Mouse (Mus musculus): Measurements from ENCODE around the gene Nudt8.
"Not testable (repeated sequence)": the region's sequence is repeated elsewhere in the genome, so short reads cannot be mapped to it uniquely, and the experiment has no call there.

Gene Nudt8

DNA sequence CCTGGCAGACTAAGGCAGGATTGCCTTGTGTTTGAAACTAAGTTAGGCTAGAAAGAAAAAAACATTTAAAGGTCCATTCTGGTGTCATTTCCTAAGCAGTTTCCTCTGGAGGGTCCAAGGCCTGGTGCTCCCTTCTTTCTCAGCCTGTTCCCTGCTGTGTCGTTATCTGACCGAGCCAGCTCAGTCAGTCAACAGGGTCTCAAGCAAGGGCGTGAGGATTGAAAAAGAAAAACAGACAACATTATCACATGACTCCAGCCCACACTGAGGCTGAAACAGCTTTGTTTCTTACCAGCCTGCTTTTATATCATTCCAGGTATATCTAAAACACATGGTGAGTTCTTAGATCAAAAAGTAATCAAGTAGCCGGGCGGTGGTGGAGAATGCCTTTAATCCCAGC lies 15.3 kb downstream of the Nudt8 start:
- no peak for DNase-seq (ENCODE audit: low read depth)

DNA sequence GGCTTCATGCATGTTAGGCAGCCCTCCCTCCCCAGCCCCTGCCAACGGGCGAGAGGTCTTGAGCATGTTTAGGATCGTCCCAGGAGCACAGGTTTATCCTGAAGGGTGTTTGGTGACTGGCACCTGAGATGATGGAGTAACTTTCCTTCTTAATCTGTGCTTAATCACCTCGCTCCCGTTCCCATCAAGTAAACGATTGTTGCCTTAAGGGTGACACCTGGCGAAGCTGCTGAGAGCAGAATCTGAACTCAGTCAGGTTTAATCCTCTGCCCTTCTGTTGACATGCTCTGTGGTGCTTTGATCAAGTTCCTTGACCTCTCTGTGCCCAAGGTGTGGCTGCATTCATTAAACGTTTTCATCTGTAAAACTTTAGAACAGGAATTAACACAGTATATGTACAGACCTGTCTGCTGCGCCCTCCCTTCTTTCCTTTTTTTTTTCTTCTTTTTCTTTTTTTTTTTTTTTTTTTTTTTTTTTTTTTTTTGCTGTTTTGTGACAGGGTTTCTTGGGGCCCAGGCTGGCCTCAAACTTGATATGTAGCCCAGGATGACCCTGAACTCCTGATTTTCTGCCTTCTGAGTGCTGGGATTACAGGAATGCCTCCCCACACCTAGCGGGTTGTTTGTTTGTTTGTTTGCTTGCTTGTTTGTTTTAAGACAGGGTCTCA lies 17.7 kb downstream of the Nudt8 start:
- no peak for DNase-seq (ENCODE audit: low read depth)

DNA sequence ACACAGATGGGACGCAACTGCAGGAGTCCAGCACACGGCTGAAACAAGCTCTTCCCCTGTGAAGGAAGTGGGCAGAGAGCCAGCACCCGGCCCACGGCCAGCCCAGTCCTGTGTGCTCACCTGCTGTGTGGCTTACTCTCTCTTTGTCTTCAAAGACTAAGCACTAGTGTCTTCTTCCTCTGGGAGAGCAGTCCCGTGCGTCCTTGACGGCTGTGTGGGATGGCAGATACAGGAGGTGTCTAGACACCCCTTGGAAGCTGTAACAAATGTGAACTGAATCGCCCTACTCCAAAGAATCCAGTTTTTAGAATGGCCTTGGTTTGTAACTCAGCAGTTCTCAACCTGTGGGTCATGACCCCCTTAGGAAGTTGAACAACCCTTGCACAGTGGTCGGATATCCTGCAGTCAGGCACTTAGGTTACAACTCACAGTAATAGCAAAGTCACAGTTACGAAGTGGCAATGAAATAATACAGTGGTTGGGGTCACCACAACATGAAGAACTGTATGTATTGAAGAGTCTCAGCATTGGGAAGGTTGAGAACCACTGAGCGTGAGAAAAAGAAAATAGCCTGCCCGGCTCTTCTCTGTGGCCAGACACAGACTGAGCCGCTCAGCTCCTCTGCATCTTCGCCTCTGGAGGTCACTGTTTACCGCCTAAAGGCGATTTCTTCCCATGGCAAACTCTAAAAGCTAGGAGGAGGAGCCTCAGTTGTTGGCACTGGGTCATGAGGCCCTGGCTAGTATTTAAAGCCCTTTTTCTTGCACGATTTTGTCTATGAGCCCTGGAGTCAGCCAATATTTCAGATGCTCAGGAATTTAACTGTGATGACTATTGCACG lies 18.6 kb downstream of the Nudt8 start:
- peak; percentile 81 for DNase-seq (ENCODE audit: low read depth)

DNA sequence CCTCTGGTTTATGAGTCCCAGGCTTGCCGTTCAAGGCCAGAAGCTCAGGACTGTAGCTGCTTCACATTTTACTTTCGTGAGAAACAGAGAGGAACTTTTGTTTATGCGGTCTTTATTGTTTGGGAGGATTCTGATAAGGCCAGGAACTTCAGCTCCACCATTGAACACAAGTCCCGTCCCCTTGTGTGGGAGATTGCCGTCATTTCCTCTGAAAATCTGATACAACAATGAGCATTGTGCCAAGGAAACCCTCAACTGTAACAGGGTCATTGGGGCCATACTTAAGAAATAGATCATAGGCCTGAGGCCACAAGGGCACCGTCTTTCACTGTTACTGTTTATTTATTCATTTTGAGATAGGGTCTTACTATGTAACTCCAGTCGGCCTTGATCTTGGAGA lies 22.8 kb downstream of the Nudt8 start:
- no peak for DNase-seq (ENCODE audit: low read depth)

DNA sequence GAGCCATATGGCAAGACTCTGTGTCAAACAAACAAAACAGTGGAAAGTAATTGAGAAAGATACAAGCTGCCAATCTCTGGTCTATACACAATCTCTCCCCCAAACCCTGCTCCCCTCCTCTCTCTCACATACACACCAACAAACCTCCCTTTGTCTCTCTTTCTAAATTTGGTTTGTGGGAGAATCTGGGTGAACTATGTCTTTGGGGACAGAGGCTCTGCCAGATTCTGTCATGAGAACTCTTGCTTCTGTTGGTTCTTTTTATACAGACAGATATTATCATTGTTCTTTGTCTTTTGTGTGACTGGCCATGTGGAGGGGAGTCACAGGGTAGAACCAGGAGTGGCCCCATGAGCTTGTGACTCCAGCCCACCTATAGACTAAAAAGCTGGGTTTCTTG lies 27.2 kb downstream of the Nudt8 start:
- no peak for DNase-seq (ENCODE audit: low read depth)

DNA sequence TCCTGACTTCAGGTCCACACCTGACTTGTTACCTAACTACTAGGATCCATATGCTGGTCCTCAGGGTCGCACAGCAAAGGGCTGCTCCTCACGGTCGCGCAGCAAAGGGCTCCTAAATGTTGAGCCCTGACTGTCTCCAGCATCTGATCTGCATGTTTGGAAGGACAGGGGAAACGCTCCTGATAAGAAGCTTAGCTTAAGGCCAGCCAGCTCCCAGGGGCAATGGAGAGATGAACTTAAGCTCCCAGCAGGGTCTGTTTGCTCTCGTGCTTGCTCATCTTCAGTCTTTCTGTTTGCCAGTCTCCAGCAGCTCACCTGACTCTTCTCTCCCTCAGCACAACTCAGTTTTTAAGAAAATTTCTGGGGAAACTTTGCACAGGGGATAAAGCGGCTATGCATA lies 32.3 kb downstream of the Nudt8 start:
- no peak for DNase-seq (ENCODE audit: low read depth)

DNA sequence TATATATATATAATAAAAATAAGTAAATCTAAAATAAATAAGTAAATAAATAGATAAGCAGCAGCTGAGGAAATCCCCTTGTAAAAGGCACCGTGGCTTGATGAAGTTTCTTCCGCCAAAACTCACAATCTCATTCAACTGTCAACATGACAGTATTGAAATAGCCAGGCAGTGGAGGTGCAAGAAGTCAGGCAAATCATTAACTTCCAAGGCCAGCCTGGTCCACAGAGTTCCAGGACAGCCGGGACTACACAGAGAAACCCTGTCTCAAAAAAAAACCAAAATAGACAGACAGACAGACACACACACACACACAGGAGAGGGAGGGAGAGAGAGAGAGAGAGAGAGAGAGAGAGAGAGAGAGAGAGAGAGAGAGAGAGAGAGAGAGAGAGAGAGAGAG lies 32.9 kb downstream of the Nudt8 start:
- no peak for DNase-seq (ENCODE audit: low read depth)

DNA sequence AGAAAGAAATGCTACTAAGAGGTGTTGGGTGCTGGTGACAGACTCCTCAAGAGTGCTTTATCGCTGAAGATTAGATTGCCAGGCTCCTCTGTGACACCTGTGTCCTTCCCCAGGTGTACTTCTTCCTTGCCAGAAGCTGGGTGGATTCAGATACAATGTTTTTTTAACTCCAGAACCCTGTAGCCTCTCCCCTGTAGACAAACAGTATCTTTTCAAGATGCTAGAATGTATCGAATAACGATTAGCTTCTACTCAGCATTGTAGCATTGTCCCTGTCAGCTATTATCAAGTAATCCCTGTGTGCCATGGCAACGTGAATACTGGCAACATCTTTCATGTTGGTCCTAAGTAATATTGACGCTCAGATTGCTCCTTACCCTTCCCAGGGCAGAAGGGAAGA lies 33.4 kb downstream of the Nudt8 start:
- no peak for DNase-seq (ENCODE audit: low read depth)

DNA sequence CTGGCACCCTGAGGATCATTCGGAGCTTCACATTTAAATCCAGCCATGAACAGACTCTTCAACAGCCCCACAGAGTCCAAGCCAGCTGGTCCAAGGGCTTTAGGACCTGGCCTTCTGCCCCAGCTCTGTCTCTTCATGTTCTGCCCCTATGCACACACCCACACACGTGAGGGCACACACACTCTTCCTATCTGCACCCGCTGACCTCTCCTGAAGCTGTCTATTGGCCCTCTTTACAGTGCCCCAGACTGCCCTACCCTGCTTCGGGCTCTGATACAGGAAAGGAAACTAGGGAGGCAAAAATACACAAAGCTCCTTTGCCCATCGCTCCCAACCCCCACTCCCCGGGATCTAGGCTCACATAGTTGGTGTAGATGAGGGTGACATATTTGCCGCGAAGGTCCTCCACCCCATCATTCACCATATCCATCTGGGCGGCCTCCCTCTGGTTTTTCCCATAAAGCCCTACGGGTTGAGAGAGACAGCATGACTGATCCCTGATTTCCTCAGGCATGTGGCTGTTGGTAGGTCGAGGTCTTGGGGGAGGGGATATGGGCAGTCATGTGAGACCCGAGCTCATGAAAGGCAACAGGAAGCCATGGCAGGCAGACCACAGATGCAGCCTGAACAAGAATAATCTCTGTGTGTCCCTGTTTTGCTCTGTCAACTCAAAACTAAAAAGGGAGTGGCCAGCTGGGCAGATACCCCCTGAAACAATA lies 36.1 kb downstream of the Nudt8 start:
- DNase-seq (ENCODE audit: low read depth): no peak

DNA sequence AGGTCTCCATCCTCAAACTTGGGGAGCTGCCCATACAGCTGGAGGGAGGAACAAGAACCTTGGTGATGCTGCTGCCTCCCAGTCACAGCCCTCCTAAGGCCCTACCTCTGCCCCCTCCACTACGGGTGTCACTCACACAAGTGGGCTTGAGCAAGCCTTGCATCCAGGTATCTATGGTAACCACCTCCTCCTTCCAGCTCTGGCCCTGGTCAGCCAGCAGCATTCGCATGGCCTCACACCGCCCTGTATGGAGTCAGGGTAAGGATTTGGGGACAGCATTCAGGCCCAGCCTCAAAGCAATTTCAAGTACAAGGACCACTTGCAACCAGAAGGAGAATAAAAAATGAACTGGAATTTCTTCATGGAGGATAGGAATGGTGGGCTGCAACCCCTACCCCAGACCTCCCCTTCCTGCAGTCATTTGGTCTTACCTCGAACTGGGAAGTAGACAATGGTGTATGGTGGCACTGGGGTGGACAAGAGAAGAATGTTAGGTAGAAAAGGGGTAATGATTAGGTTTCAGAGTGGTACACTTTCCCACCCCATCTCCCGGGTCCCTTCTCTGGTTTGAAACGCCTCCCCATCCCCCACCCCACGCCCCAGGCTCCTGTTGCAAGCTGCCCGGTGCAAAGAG lies 36.9 kb downstream of the Nudt8 start:
- DNase-seq (ENCODE audit: low read depth): not testable (repeated sequence)

DNA sequence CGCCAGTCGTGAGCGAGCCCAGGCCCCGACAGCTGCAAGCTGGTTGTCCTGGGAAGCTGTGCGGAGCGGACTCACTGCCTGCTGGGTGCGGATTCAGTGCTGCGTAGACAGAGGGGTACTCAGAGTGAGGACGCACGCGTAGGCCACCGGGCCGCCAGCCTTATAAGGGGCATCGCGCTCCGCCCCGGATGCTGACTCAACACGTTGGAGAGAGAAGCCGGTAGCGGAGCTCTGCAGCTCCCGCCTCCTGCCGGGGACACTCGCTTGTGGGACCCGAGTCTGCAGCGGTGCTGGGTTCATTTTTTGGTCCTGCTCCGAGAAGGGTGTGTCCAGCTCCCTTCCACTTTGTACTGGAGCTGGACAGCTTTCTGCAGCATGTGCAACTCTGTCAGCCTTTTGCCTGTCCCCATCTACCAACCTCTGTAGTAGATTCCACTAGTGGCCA lies 37.4 kb downstream of the Nudt8 start, which contains the start of gene Gstp1:
Gene Gstp1 (minus strand): TSS at position 198 of the 445 bp plus-strand sequence.
- DNase-seq (ENCODE audit: low read depth): peak; percentile 90

DNA sequence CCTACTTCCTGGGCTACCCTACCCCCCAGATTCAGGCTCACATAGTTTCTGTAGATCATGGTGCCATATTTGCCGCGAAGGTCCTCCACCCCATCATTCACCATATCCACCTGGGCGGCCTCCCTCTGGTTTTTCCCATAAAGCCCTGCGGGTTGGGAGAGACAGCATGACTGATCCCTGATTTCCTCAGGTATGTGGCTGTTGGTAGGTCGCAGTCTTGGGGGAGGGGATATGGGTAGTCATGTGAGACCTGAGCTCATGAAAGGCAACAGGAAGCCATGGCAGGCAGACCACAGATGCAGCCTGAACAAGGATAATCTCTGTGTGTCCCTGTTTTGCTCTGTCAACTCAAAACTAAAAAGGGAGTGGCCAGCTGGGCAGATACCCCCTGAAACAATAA lies 40.6 kb downstream of the Nudt8 start:
- DNase-seq (ENCODE audit: low read depth): not testable (repeated sequence)

DNA sequence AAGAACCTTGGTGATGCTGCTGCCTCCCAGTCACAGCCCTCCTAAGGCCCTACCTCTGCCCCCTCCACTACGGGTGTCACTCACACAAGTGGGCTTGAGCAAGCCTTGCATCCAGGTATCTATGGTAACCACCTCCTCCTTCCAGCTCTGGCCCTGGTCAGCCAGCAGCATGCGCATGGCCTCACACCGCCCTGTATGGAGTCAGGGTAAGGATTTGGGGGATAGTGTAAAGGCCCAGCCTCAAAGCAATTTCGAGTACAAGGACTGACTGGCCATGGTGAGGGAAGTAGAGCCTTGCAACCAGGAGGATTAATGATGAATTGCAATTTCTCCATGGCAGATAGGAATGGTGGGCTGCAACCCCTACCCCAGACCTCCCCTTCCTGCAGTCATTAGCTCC lies 41.1 kb downstream of the Nudt8 start:
- DNase-seq (ENCODE audit: low read depth): not testable (repeated sequence)

DNA sequence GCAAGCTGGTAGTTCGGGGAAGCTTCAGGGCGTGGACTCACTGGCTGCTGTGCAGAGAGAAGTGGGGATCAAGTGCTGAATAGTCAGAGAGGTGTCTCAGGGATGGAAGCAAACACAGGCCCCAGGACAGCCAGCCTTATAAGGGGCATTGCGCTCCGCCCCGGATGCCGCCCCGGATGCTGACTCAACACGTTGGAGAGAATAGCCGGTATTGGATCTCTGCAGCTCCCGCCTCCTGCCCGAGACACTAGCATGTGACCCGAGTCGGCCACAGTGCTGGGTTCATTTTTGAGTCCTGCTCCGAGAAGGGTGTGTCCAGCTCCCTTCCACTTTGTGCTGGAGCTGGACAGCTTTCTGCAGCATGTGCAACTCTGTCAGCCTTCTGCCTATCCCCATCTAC lies 41.7 kb downstream of the Nudt8 start:
- DNase-seq (ENCODE audit: low read depth): no peak

DNA sequence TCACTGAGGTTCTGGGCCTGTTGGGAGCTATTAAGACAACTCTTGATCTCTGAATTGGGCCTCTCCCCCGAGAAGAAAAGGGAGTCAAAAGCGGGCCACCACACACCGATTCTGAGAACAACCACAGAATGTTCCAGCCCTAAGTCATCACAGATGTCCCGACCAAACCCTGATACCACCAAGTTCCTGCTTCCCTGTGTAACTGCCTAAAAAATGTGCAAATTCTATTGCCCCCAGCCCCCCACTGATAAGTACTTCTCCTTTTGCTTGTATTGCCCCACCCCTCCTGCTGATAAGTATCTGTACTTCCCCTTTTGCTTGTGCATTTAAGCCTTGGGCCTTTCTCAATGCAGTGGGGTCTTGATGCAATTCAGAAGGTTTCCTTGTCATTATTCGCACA lies 43.7 kb downstream of the Nudt8 start:
- DNase-seq (ENCODE audit: low read depth): not testable (repeated sequence)

DNA sequence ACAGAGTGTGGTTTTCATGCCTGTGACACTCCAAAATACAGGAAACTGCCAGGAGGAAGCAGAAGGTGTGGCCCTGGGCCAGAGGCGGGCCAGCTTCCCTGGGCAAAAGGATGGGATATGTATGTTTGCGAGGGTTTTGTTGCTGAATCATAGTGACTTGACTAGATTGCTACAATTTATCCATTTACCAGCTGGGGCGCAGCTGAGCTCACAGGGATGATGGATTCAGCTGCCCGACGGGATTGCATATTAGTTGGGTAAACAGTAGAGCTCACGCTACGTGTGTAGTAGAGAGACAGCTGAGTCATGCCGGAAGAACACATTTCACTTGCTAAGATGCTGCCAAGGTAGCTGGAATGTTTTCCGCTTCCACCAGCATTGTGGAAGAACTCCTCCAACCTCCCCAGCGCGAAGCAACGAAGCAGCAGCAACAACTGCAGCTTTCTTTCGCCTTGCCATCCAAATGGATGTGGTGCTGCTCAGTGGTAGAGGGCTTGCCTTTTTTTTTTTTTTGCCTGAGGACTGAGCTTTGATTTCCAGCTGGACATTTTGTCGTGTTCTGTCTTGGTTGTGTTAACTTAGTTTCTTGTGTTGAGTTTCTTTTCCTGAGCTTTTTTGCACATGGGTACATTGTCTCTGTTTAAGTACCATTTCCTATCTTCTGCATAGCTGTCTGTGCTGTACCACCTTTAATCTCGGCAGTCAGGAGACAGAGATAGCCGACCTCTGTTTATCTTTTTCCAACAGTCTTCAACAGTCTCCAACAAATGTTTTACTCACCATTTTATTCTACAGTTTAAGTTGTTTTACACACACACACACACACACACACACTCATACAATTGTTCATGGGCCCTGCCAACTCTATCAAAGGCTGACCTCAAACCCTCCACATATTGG lies 45.8 kb downstream of the Nudt8 start, which contains the start of gene Gstp2:
Gene Gstp2 (minus strand): TSS at position 58 of the 900 bp plus-strand sequence.
- DNase-seq (ENCODE audit: low read depth): no peak

DNA sequence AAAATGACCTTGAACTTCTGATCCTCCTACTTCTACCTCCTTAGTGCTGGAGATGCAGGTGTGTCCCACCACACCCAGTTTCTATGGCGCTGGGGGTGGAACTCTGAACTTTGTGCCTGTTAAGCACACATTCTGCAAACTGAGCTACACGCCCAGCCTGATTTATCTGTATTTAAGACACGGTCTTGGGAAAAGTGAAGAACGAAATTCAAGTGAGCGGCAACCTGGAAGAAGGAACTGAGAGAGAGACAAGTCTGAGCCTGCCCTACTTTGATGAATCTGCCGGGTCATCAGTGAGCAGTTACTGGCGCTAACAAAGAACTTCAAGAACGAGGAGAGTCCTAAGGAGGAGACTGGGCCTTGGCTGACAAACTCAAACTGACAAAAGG lies 46.5 kb downstream of the Nudt8 start:
- DNase-seq (ENCODE audit: low read depth): no peak

DNA sequence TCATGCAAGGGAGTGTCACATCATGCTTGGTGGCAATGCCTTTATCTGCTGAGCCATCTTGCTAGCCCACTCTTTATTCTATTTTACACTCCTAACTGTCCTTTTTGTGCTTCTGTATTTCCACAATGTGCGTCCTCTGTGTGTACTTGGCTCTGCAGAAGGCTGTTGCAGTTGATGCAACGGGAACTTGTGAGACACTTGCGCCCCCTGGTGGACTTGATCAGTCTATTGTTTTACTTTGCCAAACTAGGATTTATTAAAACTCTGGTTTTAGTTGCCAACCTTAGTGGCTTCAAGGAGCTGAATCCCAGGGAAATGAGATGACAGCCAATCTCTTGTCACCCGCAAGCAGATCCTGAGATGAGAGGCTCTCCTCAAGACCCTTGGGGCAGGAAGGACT lies 47.5 kb downstream of the Nudt8 start:
- DNase-seq (ENCODE audit: low read depth): peak; percentile 93

DNA sequence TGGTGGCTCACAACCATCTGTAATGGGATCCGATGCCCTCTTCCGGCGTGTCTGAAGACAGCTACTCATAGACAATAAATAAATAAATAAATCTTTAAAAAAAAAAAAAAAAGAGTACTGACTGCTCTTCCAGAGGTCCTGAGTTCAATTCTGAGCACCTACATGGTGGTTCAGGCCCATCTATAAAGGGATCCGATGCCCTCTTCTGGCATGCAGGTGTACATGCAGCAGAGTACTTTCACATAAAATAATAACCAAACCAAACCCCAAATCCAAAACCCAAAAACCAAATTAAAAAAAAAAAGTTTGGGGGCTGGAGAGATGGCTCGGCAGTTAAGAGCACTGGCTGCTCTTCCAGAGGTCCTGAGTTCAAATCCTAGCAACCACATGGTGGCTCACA lies 48.7 kb downstream of the Nudt8 start:
- not testable (repeated sequence) for DNase-seq (ENCODE audit: low read depth)

DNA sequence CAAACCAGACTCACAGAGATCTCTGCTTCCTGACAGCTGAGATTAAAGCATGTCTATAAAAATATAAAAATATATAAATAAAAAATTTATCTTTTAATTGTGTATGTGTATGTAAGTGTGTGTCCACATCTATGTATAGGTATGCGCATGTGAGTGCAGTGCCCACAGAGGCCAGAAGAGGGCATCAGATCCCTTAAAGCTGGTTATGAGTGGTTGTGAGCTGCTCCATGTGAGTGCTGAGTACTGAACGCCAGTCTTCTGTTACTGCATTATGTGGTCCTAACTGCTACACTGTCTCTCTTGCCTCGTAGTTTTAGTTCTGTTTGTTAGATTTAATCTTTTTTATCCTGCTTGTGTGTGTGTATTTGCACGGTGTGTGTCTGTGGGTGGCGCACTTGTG lies 50.6 kb downstream of the Nudt8 start:
- DNase-seq (ENCODE audit: low read depth): peak; percentile 40
